ENCODE assay signal across 7 mouse cellular contexts in genomic region chr12:72441839-72442576, GRCm38 (mm10). TPM values are rescaled to one million over a fixed set of nuclear protein-coding genes. Genes with fewer than 3 reads are reported as not detected.
A peak's percentile ranks its signal among the peaks of the same experiment; 100 is the strongest.
DNase-seq lines count a peak whose midpoint lies in the region; ATAC-seq and TF ChIP-seq lines count a peak whose summit lies in the region.

Lrrc9 (plus strand) TSS chr12:72441866.

- no peaks in the 10 kb centered on the region for H3K36me3 ChIP-seq in embryonic facial prominence, embryonic 12.5 days
- no peaks in the 10 kb centered on the region for H3K36me3 ChIP-seq in heart, embryonic 10.5 days
- no peaks in the 10 kb centered on the region for H3K36me3 ChIP-seq in kidney, adult 2 months (ENCODE audit: control insufficient read depth, insufficient read depth, low read length)
- no peaks in the 10 kb centered on the region for H3K36me3 ChIP-seq in limb, embryonic 14.5 days (ENCODE audit: control insufficient read depth, insufficient read depth, low read length)
- H3K36me3 ChIP-seq in midbrain, embryonic 12.5 days, result no peaks in the 10 kb centered on the region
- no peaks in the 10 kb centered on the region for H3K36me3 ChIP-seq in stomach, embryonic 15.5 days

- TF ChIP-seq CTCF in kidney, adult 2 months (conservative IDR thresholded peaks at IDR 0.05; ENCODE audit: insufficient read depth, insufficient read length, low read depth, low read length), result no peak

- peak within 1 kb of the TSS; percentile 63 for H3K9ac ChIP-seq in embryonic facial prominence, embryonic 12.5 days
- H3K9ac ChIP-seq in limb, embryonic 14.5 days (ENCODE audit: low read depth, low read length, severe bottlenecking), result peak within 1 kb of the TSS; percentile 55
- H3K9ac ChIP-seq in midbrain, embryonic 12.5 days (replicated peaks), result peak within 1 kb of the TSS; percentile 55
- no peak within 1 kb of the TSS for H3K9ac ChIP-seq in stomach, embryonic 15.5 days

- H3K4me2 ChIP-seq in embryonic facial prominence, embryonic 12.5 days (replicated peaks), result peak within 1 kb of the TSS; percentile 87
- peak within 1 kb of the TSS; percentile 85 for H3K4me2 ChIP-seq in limb, embryonic 14.5 days (replicated peaks; ENCODE audit: low read depth, low read length, severe bottlenecking)
- H3K4me2 ChIP-seq in midbrain, embryonic 12.5 days (replicated peaks), result peak within 1 kb of the TSS; percentile 77
- H3K4me2 ChIP-seq in stomach, embryonic 15.5 days, result peak within 1 kb of the TSS; percentile 85

- TF ChIP-seq POLR2A in kidney, adult 2 months (IDR thresholded peaks at IDR 0.05; ENCODE audit: low read depth, low read length), result no peak
- TF ChIP-seq POLR2A in limb, embryonic 14.5 days (IDR thresholded peaks at IDR 0.05; ENCODE audit: borderline replicate concordance, extremely low read depth, insufficient read depth, insufficient read length), result no peak

- H3K27me3 ChIP-seq in embryonic facial prominence, embryonic 12.5 days, result no peaks in the 10 kb centered on the region
- no peaks in the 10 kb centered on the region for H3K27me3 ChIP-seq in heart, embryonic 10.5 days (ENCODE audit: insufficient read depth, poor library complexity, severe bottlenecking)
- peaks cover 2% of the 10 kb centered on the region; the same call in 1 of the 2 replicates for H3K27me3 ChIP-seq in kidney, adult 2 months (replicated peaks; ENCODE audit: control insufficient read depth, insufficient read depth, low read length)
- no peaks in the 10 kb centered on the region for H3K27me3 ChIP-seq in limb, embryonic 14.5 days (ENCODE audit: control insufficient read depth, insufficient read depth, low read length)
- H3K27me3 ChIP-seq in midbrain, embryonic 12.5 days, result no peaks in the 10 kb centered on the region
- H3K27me3 ChIP-seq in stomach, embryonic 15.5 days (replicated peaks), result no peaks in the 10 kb centered on the region

- peak within 1 kb of the TSS; percentile 50 for H3K4me3 ChIP-seq in embryonic facial prominence, embryonic 12.5 days
- peak within 1 kb of the TSS; percentile 67 for H3K4me3 ChIP-seq in heart, embryonic 10.5 days
- peak within 1 kb of the TSS; percentile 6 for H3K4me3 ChIP-seq in kidney, adult 2 months (ENCODE audit: insufficient read depth, low read depth, low read length)
- H3K4me3 ChIP-seq in limb, embryonic 14.5 days (replicated peaks; ENCODE audit: low read length), result peak within 1 kb of the TSS; percentile 42
- H3K4me3 ChIP-seq in midbrain, embryonic 12.5 days, result peak within 1 kb of the TSS; percentile 47
- H3K4me3 ChIP-seq in stomach, embryonic 15.5 days (replicated peaks), result peak within 1 kb of the TSS; percentile 42

- peak; percentile 49 to 55 for DNase-seq in adrenal gland, postnatal 36 days
- DNase-seq in heart, embryonic 10.5 days (ENCODE audit: low spot score), result peak; percentile 96
- peak; percentile 48 for DNase-seq in kidney, adult 2 months
- peak; percentile 58 for DNase-seq in limb, embryonic 14.5 days (ENCODE audit: low spot score)

- ATAC-seq in embryonic facial prominence, embryonic 12.5 days (ENCODE audit: insufficient number of reproducible peaks, insufficient read depth, low FRiP score, low TSS enrichment), result peak; percentile 90
- peak; percentile 77 for ATAC-seq in limb, embryonic 14.5 days (ENCODE audit: low FRiP score, low read depth)
- peak; percentile 91 for ATAC-seq in midbrain, embryonic 12.5 days (ENCODE audit: low FRiP score, low read depth)
- peak; percentile 78 for ATAC-seq in stomach, embryonic 15.5 days (ENCODE audit: insufficient read depth, low FRiP score, low read depth)

- no peaks in the 10 kb centered on the region for H3K4me1 ChIP-seq in embryonic facial prominence, embryonic 12.5 days
- no peaks in the 10 kb centered on the region for H3K4me1 ChIP-seq in heart, embryonic 10.5 days
- no peaks in the 10 kb centered on the region for H3K4me1 ChIP-seq in kidney, adult 2 months (ENCODE audit: control insufficient read depth, insufficient read depth, low read length)
- H3K4me1 ChIP-seq in limb, embryonic 14.5 days (ENCODE audit: control insufficient read depth, insufficient read depth, low read length), result peaks cover 8% of the 10 kb centered on the region; the same call in 1 of the 2 replicates
- H3K4me1 ChIP-seq in midbrain, embryonic 12.5 days, result peaks cover 18% of the 10 kb centered on the region
- H3K4me1 ChIP-seq in stomach, embryonic 15.5 days, result 0 out of 2 replicates have a peak, but pooled peaks cover 6% of the 10 kb centered on the region

- no peak within 1 kb of the TSS for H3K27ac ChIP-seq in embryonic facial prominence, embryonic 12.5 days
- H3K27ac ChIP-seq in heart, embryonic 10.5 days, result peak within 1 kb of the TSS; percentile 90
- no peak within 1 kb of the TSS for H3K27ac ChIP-seq in kidney, adult 2 months (ENCODE audit: insufficient read depth, low read depth, low read length)
- no peak within 1 kb of the TSS for H3K27ac ChIP-seq in limb, embryonic 14.5 days (replicated peaks; ENCODE audit: low read depth, low read length)
- H3K27ac ChIP-seq in midbrain, embryonic 12.5 days (replicated peaks), result peak within 1 kb of the TSS; percentile 76
- H3K27ac ChIP-seq in stomach, embryonic 15.5 days, result no peak within 1 kb of the TSS

- WGBS in embryonic facial prominence, embryonic 12.5 days, result under 1% methylated on average over 31 of the region's 31 CpGs
- WGBS in heart, embryonic 10.5 days, result under 1% methylated on average over 31 of the region's 31 CpGs
- WGBS in kidney, adult 2 months, result 3% methylated on average over 31 of the region's 31 CpGs
- WGBS in limb, embryonic 14.5 days, result 1% methylated on average over 31 of the region's 31 CpGs
- under 1% methylated on average over 31 of the region's 31 CpGs for WGBS in midbrain, embryonic 12.5 days
- WGBS in stomach, embryonic 15.5 days, result under 1% methylated on average over 31 of the region's 31 CpGs

- H3K9me3 ChIP-seq in embryonic facial prominence, embryonic 12.5 days, result no peaks in the 10 kb centered on the region
- no peaks in the 10 kb centered on the region for H3K9me3 ChIP-seq in heart, embryonic 10.5 days
- no peaks in the 10 kb centered on the region for H3K9me3 ChIP-seq in limb, embryonic 14.5 days (ENCODE audit: control insufficient read depth, low read length)
- H3K9me3 ChIP-seq in midbrain, embryonic 12.5 days, result no peaks in the 10 kb centered on the region
- H3K9me3 ChIP-seq in stomach, embryonic 15.5 days, result no peaks in the 10 kb centered on the region

RNA-seq across cellular contexts. Expression of gene Lrrc9, which starts in this region (rescaled TPM):
- 1 to 10 TPM; 1.1 to 6.3 TPM for total RNA-seq in adrenal gland, postnatal 36 days (2021)
- 1.3 and 2.4 TPM in 2 replicates for polyA plus RNA-seq in embryonic facial prominence, embryonic 12.5 days (2016; fragmentation: Nextera tagmentation; extraction: Ambion mirVana)
- polyA plus RNA-seq in heart, embryonic 10.5 days (2016; fragmentation: Nextera tagmentation; extraction: Ambion mirVana), result 1.2 and 1.4 TPM in 2 replicates
- 0.07 TPM in 1 of 2 replicates, not detected in the other for polyA plus RNA-seq in kidney, adult 2 months (2012; rRNA removed)
- 0.17 and 0.30 TPM in 2 replicates for polyA plus RNA-seq in limb, embryonic 14.5 days (2012; rRNA removed)
- 0.10 and 0.40 TPM in 2 replicates for polyA plus RNA-seq in limb, embryonic 14.5 days (2014; fragmentation: Nextera tagmentation; extraction: Ambion mirVana)
- 2.9 and 3.1 TPM in 2 replicates for polyA plus RNA-seq in midbrain, embryonic 12.5 days (2016; fragmentation: Nextera tagmentation; extraction: Ambion mirVana)
- 0.22 and 0.30 TPM in 2 replicates for polyA plus RNA-seq in stomach, embryonic 15.5 days (2015; fragmentation: Nextera tagmentation; extraction: Ambion mirVana)

Comparison
In these comparisons a context has a peak if more than half of its experiments do, and no peak if none do; other contexts are left out.
1. Peak in DNase-seq and H3K4me3 ChIP-seq in kidney, adult 2 months; RNA of the gene not detected or under 1 TPM.
2. Peak in DNase-seq, ATAC-seq, H3K4me3 ChIP-seq, H3K9ac ChIP-seq and H3K4me2 ChIP-seq in limb, embryonic 14.5 days; RNA of the gene not detected or under 1 TPM.
3. Peak in ATAC-seq, H3K4me3 ChIP-seq and H3K4me2 ChIP-seq in stomach, embryonic 15.5 days; RNA of the gene not detected or under 1 TPM.
4. H3K27ac ChIP-seq: peak in heart, embryonic 10.5 days (single experiment) and midbrain, embryonic 12.5 days (single experiment); none in embryonic facial prominence, embryonic 12.5 days (single experiment), kidney, adult 2 months (single experiment), limb, embryonic 14.5 days (single experiment) and stomach, embryonic 15.5 days (single experiment).
5. H3K4me3 ChIP-seq: peak in every context shown above with its lines; median percentile 67 in heart, embryonic 10.5 days; 50 in embryonic facial prominence, embryonic 12.5 days; 47 in midbrain, embryonic 12.5 days; 42 in limb, embryonic 14.5 days; 42 in stomach, embryonic 15.5 days; 6 in kidney, adult 2 months.
6. Peak in every context shown above with its lines, with median percentiles within 50 percentile points of each other: DNase-seq, ATAC-seq and H3K4me2 ChIP-seq.